8 mouse cellular contexts compared by ENCODE assay signal in the genomic region with DNA sequence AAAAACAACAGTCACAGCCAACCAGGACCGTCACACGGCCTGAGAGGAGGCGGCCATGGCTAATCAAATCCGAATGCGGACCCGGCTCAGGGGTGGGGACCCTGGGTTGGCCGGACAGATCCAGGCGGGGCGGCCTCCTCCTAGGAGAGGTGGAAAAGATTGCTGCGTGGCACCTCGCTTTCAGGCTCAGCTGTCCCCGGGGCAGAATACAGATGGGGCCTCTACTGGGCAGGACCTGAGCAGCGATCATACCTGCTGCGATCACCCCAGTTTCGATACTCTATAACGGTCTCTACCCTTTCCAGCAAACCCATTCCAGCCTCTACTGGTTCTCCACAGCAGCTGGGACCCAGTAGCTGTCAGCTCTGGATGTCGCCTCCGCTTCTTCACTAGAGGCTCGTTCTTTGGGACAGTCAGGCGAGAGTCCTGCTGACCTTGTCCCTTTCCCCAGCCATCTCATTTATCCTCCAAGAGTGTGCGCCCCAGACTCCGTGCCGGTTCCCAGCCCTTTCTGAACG. TPM values are rescaled to one million over a fixed set of nuclear protein-coding genes. Genes with fewer than 3 reads are reported as not detected.
A peak's percentile ranks its signal among the peaks of the same experiment; 100 is the strongest.
DNase-seq lines count a peak whose midpoint lies in the region; ATAC-seq lines count a peak whose summit lies in the region.

No protein-coding gene starts in this region.

- peak overlapping the region; percentile 68 for H3K4me3 ChIP-seq in kidney, embryonic 15.5 days (replicated peaks)

- no peaks in the 10 kb centered on the region for H3K36me3 ChIP-seq in kidney, embryonic 15.5 days

- WGBS in kidney, embryonic 15.5 days: 1% methylated on average over 24 of the region's 24 CpGs

- peak overlapping the region; percentile 95 for H3K4me2 ChIP-seq in kidney, embryonic 15.5 days

- ATAC-seq in kidney, embryonic 15.5 days (replicated peaks; ENCODE audit: low FRiP score): peak; percentile 28

- peaks cover 52% of the 10 kb centered on the region for H3K4me1 ChIP-seq in kidney, embryonic 15.5 days

- DNase-seq in cerebellum, postnatal 10 days: peak; percentile 27 to 36
- DNase-seq in cerebellum, adult 18-20 months: no peak
- DNase-seq in embryo, embryonic 10 days (ENCODE audit: low spot score): peak; percentile 57
- peak; percentile 73 to 78 for DNase-seq in heart, adult 18-20 months
- peak; percentile 70 for DNase-seq in lung, postnatal 10 days
- DNase-seq in urinary bladder, postnatal 25 days (ENCODE audit: low spot score): peak; percentile 31
- no peak for DNase-seq in spleen, postnatal 4 days (ENCODE audit: low spot score in 2 of 2)

- H3K9ac ChIP-seq in kidney, embryonic 15.5 days: peak overlapping the region; percentile 62

- H3K9me3 ChIP-seq in kidney, embryonic 15.5 days (replicated peaks): no peaks in the 10 kb centered on the region

- peaks cover 56% of the 10 kb centered on the region for H3K27me3 ChIP-seq in kidney, embryonic 15.5 days

- H3K27ac ChIP-seq in kidney, embryonic 15.5 days: peak overlapping the region; percentile 87; the same call in 1 of the 2 replicates

RNA-seq across cellular contexts. Expression of gene Pxdc1, which starts 1.8 kb away (rescaled TPM):
- 10 to 100 TPM; 13.1 to 16.4 TPM for total RNA-seq in heart, adult 18-20 months (2021)
- 11.8 and 12.0 TPM in 2 replicates for polyA plus RNA-seq in kidney, embryonic 15.5 days (2015; fragmentation: Nextera tagmentation; extraction: Ambion mirVana)

Comparison
In these comparisons a context has a peak if more than half of its experiments do, and no peak if none do; other contexts are left out.
1. DNase-seq: peak in cerebellum, postnatal 10 days (2 of 2), embryo, embryonic 10 days (single experiment), heart, adult 18-20 months (2 of 2), lung, postnatal 10 days (single experiment) and urinary bladder, postnatal 25 days (single experiment); none in cerebellum, adult 18-20 months (0 of 2) and spleen, postnatal 4 days (0 of 2).